Mouse (Mus musculus) small intestine, adult 2 months (tissue): ENCODE data around the gene Ubxn10. TPM values are rescaled to one million over a fixed set of nuclear protein-coding genes. Genes with fewer than 3 reads are reported as not detected.
A peak's percentile ranks its signal among the peaks of the same experiment; 100 is the strongest.

ENCODE experiments used
- H3K27ac ChIP-seq: fragments of 200-500 bp; 2 replicates; pipeline ENCODE4 v1.5.1; 2012; ENCODE audit warnings: low read depth, low read length, control low read depth, inconsistent platforms; ENCODE audit not compliant: insufficient read depth
- H3K27me3 ChIP-seq: fragments of 200-500 bp; 2 replicates; pipeline ENCODE4 v1.6.1; 2012; ENCODE audit warnings: mild to moderate bottlenecking, moderate library complexity, low read length, inconsistent platforms; ENCODE audit not compliant: control insufficient read depth, insufficient read depth
- H3K36me3 ChIP-seq: fragments of 200-500 bp; 2 replicates; pipeline ENCODE4 v1.6.1; 2012; ENCODE audit warnings: mild to moderate bottlenecking, low read length, control low read depth, inconsistent platforms; ENCODE audit not compliant: control insufficient read depth, insufficient read depth
- H3K4me1 ChIP-seq: fragments of 200-500 bp; 2 replicates; pipeline ENCODE4 v1.6.1; 2012; ENCODE audit warnings: low read length, inconsistent platforms, mixed read lengths; ENCODE audit not compliant: control insufficient read depth, insufficient read depth, insufficient read length
- H3K4me3 ChIP-seq: fragments of 200-500 bp; 2 replicates; pipeline ENCODE4 v1.5.1; 2012; ENCODE audit warnings: low read depth, mild to moderate bottlenecking, control low read depth, inconsistent platforms, low read length, moderate library complexity
- CTCF ChIP-seq: fragments of 200-500 bp; IDR thresholded peaks from 2 replicates; pipeline ENCODE4 v1.5.1; 2012; ENCODE audit warnings: low read depth, mild to moderate bottlenecking, control low read depth, inconsistent platforms, low read length, moderate library complexity, mixed read lengths; ENCODE audit not compliant: insufficient replicate concordance, insufficient read length; ENCODE audit errors: extremely low read depth
- POLR2A ChIP-seq: fragments of 200-500 bp; IDR thresholded peaks from 2 replicates; pipeline ENCODE4 v1.6.1; 2012; ENCODE audit warnings: low read depth, mild to moderate bottlenecking, control low read depth, inconsistent platforms, low read length, moderate library complexity
- WGBS: fragments of 180-500 bp; shearing (Covaris S2); methylation state at CpG from one replicate; pipeline ENCODE4 v1.1.7; 2018; 5-methylcytosine and 5-hydroxymethylcytosine counted together
- polyA plus RNA-seq: library from polyadenylated mRNA; depleted of rRNA; stranded (reverse); fragments of >200 nt; gene quantifications from 2 replicates; pipeline ENCODE4 v1.2.3, GENCODE M21; 2012

Ubxn10 gene
- polyA plus RNA-seq, 1 experiment, result 1.2 TPM

DNA sequence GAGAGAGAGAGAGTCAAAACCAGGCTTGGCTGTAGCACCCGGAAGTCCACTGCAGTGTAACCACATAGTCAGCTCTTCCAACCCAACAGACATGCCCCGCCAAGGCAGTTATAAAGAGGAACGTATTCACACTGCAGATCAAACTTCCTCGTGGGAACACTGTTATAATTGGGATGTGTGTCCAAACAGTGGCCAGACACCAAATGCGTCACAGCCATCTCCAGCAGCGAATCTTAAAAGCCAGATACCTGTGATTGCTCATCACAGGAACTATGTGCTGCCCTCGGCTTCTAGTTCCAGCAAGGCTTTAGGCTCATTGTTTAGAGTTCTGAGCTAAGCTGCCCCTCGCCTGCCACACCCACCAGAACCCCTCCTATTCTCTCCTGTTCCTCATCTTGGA lies 34.4 kb downstream of the Ubxn10 start:
- 38% methylated on average over 8 of the region's 8 CpGs for WGBS
- Histone ChIP-seq H3K27me3 (no peaks in the 10 kb centered on the region), H3K4me1 (peaks cover 3% of the 10 kb centered on the region; the same call in 1 of the 2 replicates), H3K27ac (no peak overlapping the region), H3K4me3 (no peak overlapping the region), H3K36me3 (no peaks in the 10 kb centered on the region)
- no peak for TF ChIP-seq CTCF

DNA sequence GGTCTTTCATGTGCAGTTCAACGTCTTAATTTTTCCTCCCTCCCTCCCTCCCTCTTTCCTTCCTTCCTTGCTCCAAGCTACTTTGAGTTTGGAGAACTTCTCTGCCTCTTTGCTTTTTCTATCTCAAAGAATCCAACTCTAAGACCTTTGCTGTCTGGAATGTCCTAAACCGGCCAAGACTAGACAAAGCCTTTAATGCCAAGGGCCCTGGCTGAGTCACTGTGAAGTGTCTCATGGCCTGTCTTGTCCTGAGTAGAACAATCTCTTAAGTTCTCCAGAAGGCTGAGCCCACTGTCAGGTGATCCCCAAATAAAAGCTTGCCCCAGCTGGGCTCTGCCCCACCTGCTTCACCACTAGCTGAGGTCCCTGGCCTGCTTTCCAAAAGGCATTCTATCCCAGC lies 34.9 kb downstream of the Ubxn10 start:
- Histone ChIP-seq H3K4me3 (no peak overlapping the region), H3K27ac (no peak overlapping the region), H3K4me1 (peaks cover 5% of the 10 kb centered on the region), H3K36me3 (no peaks in the 10 kb centered on the region), H3K27me3 (no peaks in the 10 kb centered on the region)
- no peak for TF ChIP-seq CTCF
- no peak for TF ChIP-seq POLR2A
- 73% methylated on average over 2 of the region's 2 CpGs for WGBS

DNA sequence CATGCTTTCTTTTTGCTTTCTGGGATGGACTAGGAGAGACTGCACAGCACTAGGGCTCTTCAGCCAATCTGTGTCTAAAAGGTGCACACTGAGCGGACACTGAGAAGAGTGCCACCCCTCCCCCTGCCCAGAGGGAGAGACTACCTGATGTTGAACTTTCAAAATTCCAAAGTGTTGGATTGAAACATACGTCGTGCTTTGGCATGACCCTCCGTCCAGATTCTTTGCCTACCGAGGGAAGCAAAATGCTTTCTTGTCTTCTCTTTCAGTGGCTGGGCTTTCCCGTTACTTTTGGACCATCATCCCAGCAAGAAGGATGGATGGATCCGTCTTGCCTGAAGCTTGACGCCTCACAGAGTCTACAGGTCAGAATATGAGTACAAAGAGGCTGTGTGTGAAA lies 35.9 kb downstream of the Ubxn10 start:
- H3K4me3 ChIP-seq, result no peak overlapping the region
- H3K4me1 ChIP-seq, result peaks cover 5% of the 10 kb centered on the region
- H3K36me3 ChIP-seq, result no peaks in the 10 kb centered on the region
- H3K27me3 ChIP-seq, result no peaks in the 10 kb centered on the region
- WGBS, result 75% methylated on average over 8 of the region's 8 CpGs
- H3K27ac ChIP-seq, result no peak overlapping the region
- no peak for TF ChIP-seq POLR2A
- TF ChIP-seq CTCF, result no peak

DNA sequence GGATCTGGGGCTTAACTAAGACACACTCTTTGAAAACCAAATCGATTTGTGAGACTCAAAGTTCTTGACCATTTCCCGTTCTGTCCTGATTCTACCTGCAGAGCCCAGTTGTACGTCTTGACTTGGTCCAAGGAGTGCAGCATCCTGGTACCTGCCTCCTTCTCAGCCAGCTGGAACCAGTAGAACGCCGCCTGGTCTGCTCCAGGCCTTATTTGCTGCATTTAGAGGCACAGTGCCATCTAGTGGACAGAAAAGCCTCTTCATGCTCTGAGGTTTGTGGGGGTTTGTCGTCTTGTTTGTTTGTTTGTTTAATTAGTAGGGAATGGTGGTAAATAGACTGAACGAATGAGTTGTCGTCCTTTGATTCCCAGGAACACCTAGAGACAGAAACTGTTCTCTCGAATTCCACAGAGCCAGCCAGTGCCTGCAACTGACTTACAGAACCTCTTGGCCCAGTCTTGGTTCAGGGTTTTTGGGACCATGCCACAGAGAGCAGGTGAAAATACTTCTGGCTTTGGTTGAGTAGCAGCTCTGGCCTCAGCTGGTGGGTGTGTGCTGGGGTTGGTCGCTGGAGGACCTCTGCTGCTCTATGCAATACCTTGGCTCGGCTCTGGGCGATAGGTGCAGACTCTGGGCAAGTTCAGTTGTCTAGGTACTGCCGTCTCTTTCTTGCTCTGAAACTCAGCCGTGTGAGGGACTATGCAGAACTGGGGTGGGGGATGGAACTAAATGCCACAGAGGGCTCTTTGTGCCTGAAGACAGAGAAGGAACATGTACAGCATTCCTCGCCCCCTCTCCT lies 36.6 kb downstream of the Ubxn10 start:
- H3K36me3 ChIP-seq, result no peaks in the 10 kb centered on the region
- H3K4me3 ChIP-seq, result no peak overlapping the region
- peak; percentile 74; the same call in 1 of the 2 replicates for TF ChIP-seq CTCF
- no peak for TF ChIP-seq POLR2A
- peaks cover 5% of the 10 kb centered on the region for H3K4me1 ChIP-seq
- H3K27me3 ChIP-seq, result no peaks in the 10 kb centered on the region
- 21% methylated on average over 15 of the region's 15 CpGs for WGBS
- H3K27ac ChIP-seq, result no peak overlapping the region

DNA sequence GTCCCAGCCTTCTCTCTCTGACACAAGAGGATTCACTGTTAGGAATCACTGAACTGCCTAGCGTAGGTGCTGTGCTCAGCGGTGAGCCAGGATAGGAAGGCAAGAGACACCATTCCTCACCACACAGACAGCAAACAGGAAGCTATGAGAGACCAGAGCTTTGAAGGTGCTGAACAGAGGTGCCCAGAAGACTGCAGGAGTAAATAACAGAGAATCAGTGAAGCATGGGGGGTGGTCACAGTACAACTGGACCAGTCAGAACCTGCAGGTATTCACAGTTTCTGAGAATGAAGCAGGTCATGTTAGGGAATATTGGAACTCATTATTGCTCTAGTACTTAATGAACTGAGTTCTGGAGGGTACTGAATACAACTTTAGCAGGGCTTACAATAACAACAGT lies 38.7 kb downstream of the Ubxn10 start:
- H3K27ac ChIP-seq, result no peak overlapping the region
- 72% methylated on average over 2 of the region's 2 CpGs for WGBS
- TF ChIP-seq CTCF (no peak), POLR2A (no peak)

DNA sequence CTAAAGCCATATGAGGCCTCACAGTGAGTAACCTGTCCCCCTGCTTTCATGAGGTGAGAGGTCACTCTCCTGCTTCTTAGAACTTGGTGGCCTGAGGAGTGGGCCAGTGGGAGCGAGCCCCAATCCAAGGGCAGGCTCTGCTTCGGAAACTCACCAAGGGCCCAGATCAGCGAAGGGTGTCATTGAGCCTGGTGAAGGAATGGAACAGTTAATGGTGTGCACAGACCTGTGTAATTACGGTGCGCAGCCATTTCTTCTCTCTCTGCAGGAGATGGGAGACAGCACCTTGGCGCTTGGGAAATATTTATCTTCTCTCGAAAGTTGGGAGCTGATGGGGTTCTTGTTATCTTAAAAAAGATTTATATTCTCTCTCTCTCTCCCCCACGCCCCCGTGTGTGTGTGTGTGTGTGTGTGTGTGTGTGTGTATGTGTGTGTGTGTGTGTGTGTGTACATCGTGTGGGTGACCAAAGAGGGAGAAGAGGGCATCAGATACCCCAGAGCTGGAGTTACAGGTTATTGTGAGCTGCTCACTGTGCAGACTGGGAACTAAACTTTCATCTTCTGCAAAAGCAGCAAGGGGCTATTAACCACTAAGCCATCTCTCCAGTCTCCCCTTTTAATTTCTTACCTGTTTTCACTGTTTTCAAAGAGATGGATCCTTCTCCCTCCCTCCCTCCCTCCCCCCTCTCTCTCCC lies 39.7 kb downstream of the Ubxn10 start:
- Histone ChIP-seq H3K27me3 (no peaks in the 10 kb centered on the region), H3K27ac (no peak overlapping the region), H3K36me3 (no peaks in the 10 kb centered on the region), H3K4me1 (peaks cover 2% of the 10 kb centered on the region), H3K4me3 (no peak overlapping the region)
- no peak for TF ChIP-seq POLR2A
- 48% methylated on average over 10 of the region's 10 CpGs for WGBS

More for the DNA sequence above, 38.7 kb downstream of the Ubxn10 start:
- no peaks in the 10 kb centered on the region for H3K36me3 ChIP-seq
- H3K4me1 ChIP-seq, result peaks cover 5% of the 10 kb centered on the region
- no peak overlapping the region for H3K4me3 ChIP-seq
- no peaks in the 10 kb centered on the region for H3K27me3 ChIP-seq

DNA sequence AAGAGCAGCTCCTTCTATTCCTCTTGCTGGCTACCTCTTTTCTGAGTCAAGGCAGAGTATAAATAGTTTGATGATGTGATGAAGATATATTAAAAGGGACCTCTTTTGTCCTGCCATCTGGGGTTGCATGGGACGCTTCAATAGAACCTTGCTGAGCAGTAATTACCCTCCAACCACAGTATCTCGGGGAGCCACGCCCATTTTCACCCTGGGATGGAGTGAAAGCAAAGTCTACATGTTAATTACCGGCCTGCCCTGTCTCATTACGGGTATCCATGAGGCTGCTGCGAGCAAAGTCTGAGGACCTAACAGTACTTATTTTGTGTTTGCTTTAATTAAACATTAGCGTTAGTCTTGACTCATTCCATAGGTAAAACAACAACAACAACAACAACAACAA lies 40.2 kb downstream of the Ubxn10 start:
- WGBS, result 14% methylated on average over 7 of the region's 7 CpGs
- no peak overlapping the region for H3K27ac ChIP-seq
- TF ChIP-seq POLR2A, result no peak
- no peak for TF ChIP-seq CTCF
- H3K36me3 ChIP-seq, result no peaks in the 10 kb centered on the region
- no peak overlapping the region for H3K4me3 ChIP-seq
- H3K27me3 ChIP-seq, result 0 out of 2 replicates have a peak, but pooled peaks cover 2% of the 10 kb centered on the region
- H3K4me1 ChIP-seq, result peaks cover 2% of the 10 kb centered on the region
